Mouse (Mus musculus) MEL (cell line): ENCODE measurements around the gene Peg12.

Experiments used
- CHD1 ChIP-seq: IDR thresholded peaks from 2 replicates; pipeline ENCODE4 v1.6.1; 2012; ENCODE audit warnings: low read depth, mild to moderate bottlenecking, inconsistent platforms, low read length, improper control_type of control experiment
- CTCF ChIP-seq, 3 experiments: IDR thresholded peaks in 2 of 3; conservative IDR thresholded peaks in 1 of 3; 2 replicates each; pipeline ENCODE4 v1.5.1; 2011 to 2012; ENCODE audit warnings: low read length in 3 of 3, low read depth in 2 of 3, mild to moderate bottlenecking in 2 of 3, improper control_type of control experiment in 1 of 3, inconsistent platforms in 1 of 3, mixed read lengths in 1 of 3, moderate library complexity in 1 of 3; ENCODE audit not compliant: control insufficient read depth in 1 of 3, insufficient read depth in 1 of 3, poor library complexity in 1 of 3, severe bottlenecking in 1 of 3
- GABPA ChIP-seq: IDR thresholded peaks from 2 replicates; pipeline ENCODE4 v1.6.1; 2012; ENCODE audit warnings: low read depth, mild to moderate bottlenecking, inconsistent platforms, low read length, improper control_type of control experiment, moderate library complexity
- POLR2A ChIP-seq, 2 experiments: IDR thresholded peaks; 2 replicates each; pipeline ENCODE4 v1.6.1; 2011 to 2012; ENCODE audit warnings: low read length in 2 of 2, mild to moderate bottlenecking in 2 of 2, control low read depth in 1 of 2, improper control_type of control experiment in 1 of 2, low read depth in 1 of 2, moderate library complexity in 1 of 2; ENCODE audit not compliant: control insufficient read depth in 1 of 2, insufficient read depth in 1 of 2, poor library complexity in 1 of 2
- ZMIZ1 ChIP-seq: IDR thresholded peaks from 2 replicates; pipeline ENCODE4 v1.6.1; 2012; ENCODE audit warnings: low read depth, mild to moderate bottlenecking, inconsistent platforms, low read length, improper control_type of control experiment, moderate library complexity

DNA sequence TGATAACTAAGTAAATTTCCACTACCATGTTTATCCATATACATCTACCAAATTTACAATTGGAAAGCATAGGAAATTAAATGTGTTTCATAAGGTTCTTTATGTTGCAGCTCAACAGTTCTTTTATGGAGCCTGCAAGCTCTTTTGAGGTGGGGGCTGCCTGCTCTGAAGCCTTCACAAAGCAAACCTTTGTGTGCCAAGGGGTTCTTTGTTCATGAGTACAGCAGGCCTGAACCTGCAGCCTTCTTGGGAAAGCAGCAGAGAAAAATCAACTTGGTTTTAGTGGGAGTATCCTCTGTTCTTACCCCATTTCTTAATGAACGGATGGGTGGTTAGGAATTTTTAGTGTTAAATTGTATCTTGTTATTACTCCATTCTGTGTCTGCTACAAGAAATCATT, 49.1 kb downstream of the Peg12 start:
- TF ChIP-seq CHD1 (no peak), POLR2A (IDR thresholded peaks at IDR 0.05; ENCODE audit: control insufficient read depth in 1 of 2, insufficient read depth in 1 of 2, low read depth in 1 of 2, low read length in 2 of 2, poor library complexity in 1 of 2) (no peak), GABPA (no peak), CTCF (IDR thresholded peaks at IDR 0.05 in 2 of 3, conservative IDR thresholded peaks at IDR 0.05 in 1 of 3; ENCODE audit: control insufficient read depth in 1 of 3, insufficient read depth in 1 of 3, low read depth in 2 of 3, low read length in 3 of 3, poor library complexity in 1 of 3, severe bottlenecking in 1 of 3) (no peak), ZMIZ1 (no peak)
